Mouse (Mus musculus) olfactory bulb, adult 2 months (tissue): ENCODE measurements at regions not wholly inside any gene's neighbourhood (a gene's known extent, or its start where the extent isn't known, plus 50 kb on each side); places are given as distances from the start of the nearest gene placed in this dataset.

Experiments
- CTCF ChIP-seq: fragments of 200-500 bp; IDR thresholded peaks from 2 replicates; pipeline ENCODE4 v1.5.1; 2012; ENCODE audit warnings: low read depth, mild to moderate bottlenecking, low read length, moderate library complexity; ENCODE audit not compliant: insufficient read depth
- POLR2A ChIP-seq: fragments of 200-500 bp; IDR thresholded peaks from 2 replicates; pipeline ENCODE4 v1.6.1; 2012; ENCODE audit warnings: mild to moderate bottlenecking, low read depth, low read length, moderate library complexity; ENCODE audit not compliant: insufficient read depth

DNA sequence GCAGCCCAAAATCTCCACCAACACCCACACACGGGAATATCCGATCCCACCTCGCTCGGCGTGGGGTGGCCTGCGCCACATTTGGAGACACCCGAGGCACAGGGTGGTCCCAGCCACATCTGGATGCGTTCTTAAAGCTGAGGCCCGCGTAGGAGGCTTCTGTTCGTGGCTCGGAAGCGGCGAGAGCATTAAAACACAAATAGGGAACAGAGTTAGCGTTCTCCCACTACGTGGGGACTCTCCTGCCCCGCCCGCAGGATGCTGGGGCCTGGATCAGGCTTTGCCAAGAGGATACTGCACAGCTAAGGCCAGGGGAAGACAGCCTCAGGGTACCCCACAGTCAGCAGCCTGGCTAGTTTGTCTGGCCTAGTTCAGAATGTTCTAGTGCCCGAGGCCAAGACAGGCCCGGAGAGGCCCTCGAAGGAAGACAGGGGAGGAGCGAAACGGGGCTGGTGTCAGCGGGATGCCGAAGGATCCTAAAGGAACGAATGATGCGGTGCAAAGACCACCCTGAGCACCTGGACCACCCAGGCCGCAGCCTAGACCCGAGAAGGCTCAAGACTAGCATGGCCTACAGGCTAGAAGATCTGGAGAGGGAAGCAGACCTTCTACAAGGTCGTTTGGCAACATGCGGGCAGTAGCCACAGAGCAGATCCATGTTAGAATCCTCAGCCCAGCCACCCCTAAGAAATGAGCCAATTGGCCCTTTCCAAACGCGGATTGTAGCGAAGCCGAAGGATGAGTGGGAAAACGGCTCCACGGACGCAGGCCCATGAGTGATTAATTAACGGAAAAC lies 63.8 kb downstream of the Tmem174 start:
- TF ChIP-seq CTCF (no peak), POLR2A (no peak)
